Mouse (Mus musculus) heart, adult 8-10 months (tissue): ENCODE data around the gene Mpdu1. TPM values are rescaled to one million over a fixed set of nuclear protein-coding genes. Genes with fewer than 3 reads are reported as not detected.
"Not testable (repeated sequence)": the region's sequence is repeated elsewhere in the genome, so short reads cannot be mapped to it uniquely, and the experiment has no call there.

Experiments used
- DNase-seq: peaks from one replicate; pipeline ENCODE4 v3.0.0; 2022; ENCODE audit warnings: low spot score
- total RNA-seq, 4 experiments: library from RNA; stranded (reverse); gene quantifications; 2 replicates each; pipeline ENCODE4 v1.2.4; 2022

Gene Mpdu1
- total RNA-seq, 4 experiments from 2014 or later = 13.6 to 18.8 (median 15.5) TPM

DNA sequence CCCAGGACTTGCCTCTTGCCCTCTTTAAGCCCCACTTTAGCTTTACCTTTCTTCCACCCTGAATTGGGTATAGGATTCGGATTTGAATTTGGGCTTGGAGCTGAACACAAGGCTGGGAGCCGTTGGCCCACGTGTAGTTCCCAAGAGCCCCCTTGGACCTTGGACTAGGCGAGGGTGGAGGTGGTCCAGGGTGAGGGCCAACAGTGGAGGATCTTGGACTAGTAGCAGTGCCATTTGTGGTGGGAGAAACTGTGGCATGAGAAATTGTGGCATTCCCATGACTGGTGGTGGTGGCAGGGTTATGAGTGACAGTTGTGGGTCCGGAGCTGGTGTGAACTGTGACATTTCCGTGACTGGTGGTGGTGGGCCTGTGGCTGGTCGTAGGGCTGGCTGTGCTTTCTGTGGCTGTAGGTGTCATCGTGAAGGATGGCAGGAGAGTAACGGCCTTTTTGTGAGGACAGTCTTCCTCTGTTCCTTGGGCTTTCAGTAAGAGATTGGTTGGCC lies 3.1 kb upstream of the Mpdu1 start:
- no peak for DNase-seq

DNA sequence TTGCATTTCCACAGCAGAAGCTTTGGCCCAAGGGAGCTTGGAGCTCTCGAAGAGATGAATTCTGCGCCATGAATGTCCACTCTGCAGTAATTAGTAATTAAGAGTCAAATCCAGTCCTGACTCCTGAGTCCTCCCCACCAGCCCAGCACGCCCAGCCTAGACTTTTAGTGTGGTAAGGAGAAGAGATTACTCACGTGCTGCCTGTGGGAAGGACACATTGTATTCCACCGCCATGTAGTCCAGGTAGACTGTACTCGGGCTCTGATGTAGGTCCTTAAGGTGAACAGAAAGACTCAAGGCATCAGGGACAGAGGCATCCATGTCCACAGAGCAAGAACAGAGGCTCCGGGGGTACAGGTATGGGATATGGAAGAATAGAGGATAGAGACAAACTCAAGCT lies 2.4 kb upstream of the Mpdu1 start:
- no peak for DNase-seq

DNA sequence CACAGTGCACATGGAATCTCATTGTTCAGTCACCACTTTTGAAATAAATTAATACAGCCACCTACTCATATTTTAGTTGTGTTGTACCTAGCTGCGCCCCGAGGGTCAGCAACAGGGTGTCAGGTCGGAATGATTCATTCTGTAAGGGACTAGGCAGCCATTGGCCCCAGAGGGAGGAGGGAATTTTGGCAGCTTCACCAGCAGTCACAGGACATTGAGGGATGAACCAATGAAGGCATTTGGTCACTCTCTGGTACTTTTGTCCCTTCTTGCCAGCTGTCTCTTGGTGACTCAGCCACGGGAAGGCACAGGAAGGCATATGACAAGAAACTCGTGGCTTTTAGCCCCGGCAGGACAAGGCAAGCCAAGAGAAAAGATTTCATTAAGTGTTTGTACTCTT lies 1.4 kb upstream of the Mpdu1 start:
- DNase-seq = no peak

DNA sequence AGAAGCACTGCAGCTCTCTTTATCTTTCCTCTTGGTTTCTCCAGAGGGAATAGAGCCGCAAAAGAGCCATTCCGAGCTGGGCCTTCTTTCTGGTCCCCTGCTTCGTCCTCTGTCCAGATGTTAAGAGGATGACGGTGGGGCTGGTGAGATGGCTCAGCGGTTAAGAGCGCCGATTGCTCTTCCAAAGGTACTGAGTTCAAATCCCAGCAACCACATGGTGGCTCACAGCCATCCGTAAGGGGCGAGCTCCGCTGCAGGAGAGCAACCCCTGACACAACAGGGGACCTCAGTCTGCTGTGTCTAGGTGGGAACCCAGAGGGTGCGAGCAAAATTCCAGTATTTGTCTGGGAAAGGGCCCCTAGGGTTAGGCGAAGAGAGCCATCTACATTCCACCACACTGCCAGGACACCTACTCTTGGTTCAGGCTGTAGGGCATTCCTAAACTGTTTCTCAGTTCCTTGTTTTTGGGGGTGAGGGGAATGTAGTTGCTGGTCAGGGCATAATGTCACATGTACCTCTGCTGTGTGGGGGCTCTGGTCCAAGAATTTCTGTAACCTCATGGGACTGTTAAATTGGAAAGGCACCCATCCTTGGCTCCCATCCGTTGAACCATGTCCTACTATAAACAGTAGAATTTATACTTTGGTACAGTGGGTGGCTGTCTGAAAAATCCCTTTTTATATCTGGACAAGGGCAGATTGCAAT lies 677 bp upstream of the Mpdu1 start:
- no peak for DNase-seq

DNA sequence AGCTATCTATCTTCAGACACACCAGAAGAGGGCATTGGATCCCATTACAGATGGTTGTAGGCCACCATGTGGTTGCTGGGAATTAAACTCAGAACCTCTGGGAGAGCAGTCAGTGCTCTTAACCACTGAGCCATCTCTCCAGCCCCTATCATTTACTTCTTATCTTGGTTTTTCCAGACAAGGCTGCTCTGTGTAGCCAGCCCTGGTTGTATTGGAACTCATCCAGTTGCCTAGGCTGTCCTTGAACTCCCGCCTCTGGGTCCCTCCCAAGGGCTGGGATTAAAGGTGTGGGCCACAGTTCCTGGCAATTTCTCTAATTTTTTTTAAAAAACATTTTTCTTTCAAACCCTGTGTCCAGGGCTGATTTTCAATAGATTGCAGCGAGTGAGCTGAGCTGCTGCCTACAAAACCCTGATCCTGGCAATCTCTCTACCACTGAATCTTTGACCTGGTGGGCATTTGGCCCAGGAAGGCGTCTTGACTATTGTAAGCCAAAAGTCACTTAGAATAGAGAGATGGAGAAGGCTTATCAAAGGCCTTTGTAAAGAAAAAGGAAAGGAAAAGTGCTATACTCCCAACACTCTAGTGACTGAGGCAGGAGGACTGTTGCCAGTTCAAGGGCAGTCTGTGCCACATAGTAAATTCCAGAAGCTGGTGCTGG lies 1.1 kb downstream of the Mpdu1 start:
- no peak for DNase-seq

DNA sequence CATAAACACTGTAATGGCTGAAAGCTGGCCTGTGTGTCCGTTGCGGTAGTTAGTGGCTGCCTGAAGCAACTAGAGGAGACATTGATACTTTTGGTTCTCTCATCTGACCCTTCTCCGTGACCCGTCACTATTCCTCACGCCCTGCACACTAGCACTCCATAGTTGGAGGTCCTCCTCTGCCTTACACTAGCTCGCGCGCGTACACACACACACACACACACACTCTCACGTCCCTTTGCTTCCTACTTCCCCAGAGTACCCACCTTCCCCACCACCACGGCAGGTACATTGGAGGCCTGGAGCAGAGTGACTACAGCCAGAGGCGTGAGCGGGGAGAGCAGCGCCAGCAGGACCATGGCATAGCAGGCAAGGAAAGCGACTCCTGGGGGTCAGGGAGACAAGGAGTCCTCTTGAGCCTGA lies 5.0 kb downstream of the Mpdu1 start:
- no peak for DNase-seq

DNA sequence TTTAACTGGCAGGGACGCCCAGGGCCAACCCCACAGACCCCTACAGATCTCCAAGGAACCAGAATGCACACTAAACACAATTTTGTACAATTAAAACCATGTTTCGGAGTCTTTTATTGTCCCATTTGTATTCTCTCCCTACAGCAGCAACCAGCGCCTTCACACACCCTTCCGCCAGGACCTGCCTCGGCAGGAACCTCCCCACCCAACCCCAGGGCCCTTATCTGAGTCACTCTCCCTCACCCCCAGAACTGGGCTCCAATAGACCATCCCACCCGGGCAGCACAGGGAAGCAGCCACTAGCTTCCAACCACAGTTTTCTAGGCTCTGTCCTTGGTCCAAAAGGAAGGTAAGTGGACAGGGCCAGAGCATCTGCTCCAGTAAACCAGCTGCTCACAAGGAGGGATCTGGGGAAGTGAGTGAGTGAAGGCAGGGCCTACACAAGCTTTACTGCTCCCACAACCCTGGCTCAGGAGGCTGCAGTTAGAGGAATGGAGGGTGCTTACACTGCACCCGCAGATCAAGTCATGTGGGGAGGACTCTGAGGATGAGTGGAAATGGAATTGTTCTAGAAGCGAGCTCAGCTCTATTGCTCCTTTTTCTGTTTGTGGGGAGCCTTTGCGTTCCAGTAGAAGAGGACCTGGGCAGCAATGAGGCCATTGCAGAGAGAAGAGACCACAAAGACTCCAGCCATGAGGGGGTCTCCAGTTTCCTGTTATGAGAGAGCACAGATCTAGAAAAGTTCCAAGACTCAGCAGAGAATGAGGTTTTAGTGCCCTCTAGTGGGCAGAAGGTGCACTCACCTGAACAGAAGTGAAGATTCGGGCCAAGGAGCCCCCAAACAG lies 5.6 kb downstream of the Mpdu1 start:
- DNase-seq = no peak

DNA sequence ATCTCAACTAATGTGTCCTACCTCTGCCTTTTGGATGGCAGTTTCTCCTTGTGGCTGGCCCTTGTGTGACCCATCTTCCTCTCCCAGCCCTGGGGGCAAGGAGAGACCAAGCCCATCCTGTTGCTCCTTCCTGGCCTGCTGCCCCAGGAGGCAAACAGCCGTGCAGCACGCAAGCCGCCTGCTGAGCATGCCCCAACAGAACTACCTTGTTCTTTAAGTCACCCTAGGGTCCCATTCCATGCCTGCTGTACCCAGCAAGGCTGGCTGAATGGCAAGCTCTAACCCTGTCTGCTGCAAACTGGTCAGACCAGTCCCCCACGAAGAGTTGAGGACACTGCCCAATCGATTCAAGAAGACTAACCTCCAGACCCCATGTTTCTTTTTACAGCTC lies 6.4 kb downstream of the Mpdu1 start:
- no peak for DNase-seq

DNA sequence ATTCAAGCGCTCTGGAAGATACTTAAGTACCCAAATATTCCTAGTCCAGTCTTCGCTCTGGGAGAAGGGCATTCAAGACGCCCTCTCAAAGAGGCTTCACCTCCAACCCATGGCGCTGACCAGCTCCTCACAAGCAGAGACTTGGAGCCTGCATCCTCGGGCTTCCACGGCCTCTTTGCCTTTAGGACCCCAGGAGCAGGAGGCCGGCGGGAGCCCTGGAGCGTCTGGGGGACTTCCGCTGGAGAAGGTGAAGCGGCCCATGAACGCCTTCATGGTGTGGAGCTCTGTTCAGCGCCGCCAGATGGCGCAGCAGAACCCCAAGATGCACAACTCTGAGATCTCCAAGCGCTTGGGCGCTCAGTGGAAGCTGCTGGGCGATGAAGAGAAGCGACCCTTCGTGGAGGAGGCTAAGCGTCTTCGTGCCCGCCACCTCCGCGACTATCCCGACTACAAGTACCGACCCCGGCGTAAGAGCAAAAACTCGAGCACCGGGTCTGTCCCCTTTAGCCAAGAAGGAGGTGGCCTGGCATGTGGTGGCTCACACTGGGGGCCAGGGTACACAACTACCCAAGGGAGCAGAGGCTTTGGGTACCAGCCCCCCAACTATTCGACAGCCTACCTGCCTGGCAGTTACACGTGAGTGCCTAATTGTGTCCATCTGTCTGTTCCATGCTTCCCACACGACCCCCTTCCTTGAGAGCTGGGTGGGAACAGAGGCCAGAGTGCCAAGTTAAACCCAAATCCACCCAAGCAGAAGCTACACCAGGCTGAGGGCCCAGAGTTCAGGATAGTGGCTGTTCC lies 7.0 kb downstream of the Mpdu1 start, which contains the start of gene Sox15:
TSS of gene Sox15 (plus strand) at position 51 of the 801 bp plus-strand sequence.
- peak; percentile 33 for DNase-seq

DNA sequence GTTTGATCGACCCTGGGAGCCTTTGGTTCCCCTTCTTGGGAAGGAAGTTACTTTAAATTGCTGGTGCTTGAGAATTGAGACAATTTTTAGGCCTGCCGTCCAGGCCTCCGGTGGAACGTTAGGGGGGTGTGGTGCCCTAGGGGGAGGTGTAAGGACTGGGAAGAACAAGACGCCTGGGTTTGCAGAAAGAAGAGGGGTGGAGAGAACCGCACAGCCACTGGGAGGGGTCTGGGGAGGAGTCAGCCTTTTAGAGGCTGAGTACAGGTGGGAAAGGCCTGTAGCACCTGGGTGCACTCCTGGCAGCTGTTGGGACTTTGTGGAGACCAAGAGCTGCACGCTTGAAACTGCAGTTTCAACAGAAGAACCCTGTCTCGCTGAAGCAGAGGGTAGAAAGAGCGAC lies 7.7 kb downstream of the Mpdu1 start:
- DNase-seq = no peak

DNA sequence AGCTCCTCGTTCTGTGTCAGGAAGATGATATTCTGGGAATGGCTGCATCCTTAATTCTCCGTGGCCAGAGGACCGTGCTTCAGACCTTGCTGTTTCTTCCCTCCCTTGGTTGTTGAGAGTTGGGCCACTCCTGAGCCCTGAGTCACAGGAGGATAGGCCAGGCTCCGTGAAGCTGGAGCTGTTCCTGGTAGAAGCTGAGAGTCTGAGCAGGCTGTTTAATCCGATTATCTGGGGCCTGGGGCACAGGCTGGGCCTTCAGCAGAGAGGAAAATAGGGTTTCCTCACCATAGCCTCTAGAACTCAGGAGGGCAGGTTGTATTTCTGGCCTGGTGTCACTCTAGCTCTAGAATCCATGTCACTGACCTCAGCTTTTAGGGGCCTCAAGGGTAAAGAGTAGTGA lies 9.0 kb downstream of the Mpdu1 start:
- DNase-seq = no peak

DNA sequence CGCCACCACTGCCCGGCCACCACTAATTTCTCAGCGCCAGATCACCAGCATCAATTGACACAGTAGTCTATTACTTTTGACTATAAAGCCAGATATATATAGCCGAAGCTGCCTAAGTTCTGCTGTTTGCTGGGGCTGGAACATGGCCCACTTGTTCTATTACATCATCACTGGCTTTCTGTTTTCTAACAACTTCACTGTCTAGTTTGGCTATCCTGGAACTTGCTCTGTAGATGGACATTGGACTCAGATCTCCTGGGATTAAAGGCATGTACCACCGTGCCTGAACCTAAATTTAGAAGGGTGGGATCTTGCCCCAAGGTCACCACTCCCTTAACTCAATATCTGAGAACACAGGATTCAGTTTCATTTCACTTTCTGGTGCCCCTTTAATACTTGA lies 16.6 kb downstream of the Mpdu1 start:
- DNase-seq = no peak

DNA sequence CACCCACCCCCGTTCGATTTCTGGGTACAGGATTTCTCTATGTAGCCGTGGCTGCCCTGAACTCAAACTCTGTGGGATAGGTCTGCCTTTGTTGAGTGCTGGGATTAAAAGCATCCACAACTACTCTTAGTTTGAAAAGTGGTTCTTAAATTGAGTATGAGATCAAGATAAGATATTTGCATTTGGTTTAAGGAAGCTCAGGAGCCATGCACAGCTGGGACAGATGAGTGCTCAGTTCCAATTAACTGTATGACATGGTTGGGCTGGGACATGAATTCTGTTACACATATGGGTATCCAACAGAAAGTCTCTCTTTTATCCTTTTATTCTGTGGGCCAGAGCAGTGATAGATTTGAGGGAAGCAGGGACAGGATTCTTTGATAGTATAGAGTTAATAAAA lies 27.0 kb downstream of the Mpdu1 start:
- no peak for DNase-seq

DNA sequence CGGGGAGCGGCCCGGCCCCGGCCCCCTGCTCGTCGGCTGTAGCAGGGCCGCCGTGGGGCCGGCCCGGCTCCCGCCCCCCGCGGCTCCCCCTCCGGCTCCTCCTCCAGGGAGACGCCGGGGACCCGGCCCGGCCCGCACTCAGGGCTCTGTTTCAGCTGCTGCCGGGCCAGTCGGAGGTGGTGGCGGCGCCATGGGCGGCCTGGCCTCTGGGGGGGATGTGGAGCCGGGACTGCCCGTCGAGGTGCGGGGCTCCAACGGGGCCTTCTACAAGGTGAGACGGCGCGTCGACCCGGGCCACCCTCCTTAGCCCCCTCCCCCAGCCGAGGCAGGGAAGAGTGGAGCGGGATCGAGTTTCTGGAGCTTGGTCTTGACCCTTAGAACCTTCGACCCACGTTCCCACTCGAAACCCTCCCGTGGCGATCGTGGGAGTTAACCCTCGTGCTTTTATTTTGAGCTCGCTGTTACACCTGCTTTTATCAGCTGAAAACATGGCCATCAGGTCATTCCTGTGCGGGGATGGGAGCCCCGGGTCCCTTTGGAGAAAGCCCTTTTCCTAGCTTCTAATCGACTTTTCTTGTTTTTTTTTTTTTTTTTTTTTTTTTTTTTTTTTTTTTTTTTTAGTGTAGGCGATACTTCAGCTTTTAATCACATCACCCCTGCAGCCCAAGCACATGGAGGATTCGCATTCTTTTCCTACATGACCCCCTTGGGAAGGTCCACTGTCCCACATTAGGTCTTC lies 29.1 kb downstream of the Mpdu1 start:
- DNase-seq = peak; percentile 40

DNA sequence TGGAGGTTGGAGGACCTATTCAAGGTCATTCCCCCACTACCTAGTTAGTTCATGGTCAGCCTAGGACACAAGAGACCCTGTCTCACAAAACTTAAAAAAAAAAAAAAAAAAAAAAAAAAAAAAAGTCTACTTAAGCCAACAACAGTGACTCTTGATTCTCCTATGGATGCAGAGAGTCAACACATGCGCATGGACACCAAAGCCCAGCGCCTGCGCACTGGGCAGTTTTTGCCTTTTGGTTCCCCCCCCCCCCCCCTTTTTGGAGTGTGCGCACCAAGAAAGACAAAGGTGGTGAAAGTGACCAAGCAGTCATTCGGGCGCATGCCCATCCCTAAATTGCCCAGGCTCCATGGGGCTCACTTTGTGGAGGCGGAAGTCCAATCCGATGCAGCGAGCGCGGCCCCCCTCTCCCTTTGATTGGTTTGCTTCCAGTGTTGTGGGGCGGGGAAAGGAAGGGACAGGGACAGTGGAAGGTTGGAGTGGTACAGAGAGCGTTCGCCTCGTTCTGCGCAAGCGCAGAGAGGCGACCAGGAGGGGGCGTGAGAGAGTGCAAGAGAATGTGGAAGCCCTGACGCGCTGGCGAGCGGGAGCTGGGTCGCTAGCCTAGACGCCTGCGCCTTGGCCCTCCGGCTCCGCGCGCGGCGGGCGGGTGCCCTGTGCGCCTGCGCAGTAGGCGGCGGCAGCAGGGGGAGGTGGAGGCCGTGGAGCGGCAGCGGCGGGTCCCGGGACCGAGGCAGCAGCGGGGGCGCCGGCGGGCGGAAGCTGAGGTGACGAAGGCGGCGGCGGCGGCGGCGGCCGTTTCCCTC lies 30.0 kb downstream of the Mpdu1 start, which contains the start of gene Fxr2:
TSS of gene Fxr2 (plus strand) at position 707 of the 806 bp plus-strand sequence.
- DNase-seq = peak; percentile 100

DNA sequence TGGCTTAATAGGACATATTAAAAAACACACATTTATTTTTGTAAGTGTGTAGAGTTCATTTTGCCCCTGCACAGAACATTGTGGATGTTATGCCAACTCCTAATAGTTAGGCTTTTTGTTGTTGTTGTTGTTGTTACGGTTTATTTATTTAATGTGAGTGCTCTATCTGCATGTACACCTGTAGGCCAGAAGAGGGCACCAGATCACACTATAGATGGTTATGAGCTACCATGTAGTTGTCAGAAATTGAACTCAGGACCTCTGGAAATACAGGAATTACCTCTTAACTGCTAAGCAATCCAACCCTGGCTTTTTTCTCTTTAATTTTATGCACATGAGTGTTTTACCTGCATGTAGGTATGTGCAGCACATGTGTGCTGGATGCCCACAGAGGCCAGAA lies 32.6 kb downstream of the Mpdu1 start:
- DNase-seq = no peak

DNA sequence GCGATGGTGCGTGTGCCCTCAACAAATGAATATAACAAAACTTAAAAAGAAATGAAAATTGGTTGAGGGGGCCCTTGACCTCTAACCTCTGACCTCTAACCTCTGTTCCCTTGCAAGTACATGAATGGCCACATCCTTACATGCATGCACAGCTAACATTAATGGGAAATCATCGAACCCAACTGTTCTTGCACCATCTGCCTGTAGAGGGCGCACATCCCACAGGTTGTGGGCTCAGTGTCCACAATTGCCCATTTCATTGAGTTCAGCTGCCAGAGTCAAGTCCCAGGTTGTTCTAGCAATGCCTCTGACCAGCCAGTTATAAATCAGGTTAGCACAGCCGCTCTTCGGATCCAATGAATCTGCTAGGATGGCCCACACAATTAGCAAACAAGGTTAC lies 34.2 kb downstream of the Mpdu1 start:
- DNase-seq = peak; percentile 63

DNA sequence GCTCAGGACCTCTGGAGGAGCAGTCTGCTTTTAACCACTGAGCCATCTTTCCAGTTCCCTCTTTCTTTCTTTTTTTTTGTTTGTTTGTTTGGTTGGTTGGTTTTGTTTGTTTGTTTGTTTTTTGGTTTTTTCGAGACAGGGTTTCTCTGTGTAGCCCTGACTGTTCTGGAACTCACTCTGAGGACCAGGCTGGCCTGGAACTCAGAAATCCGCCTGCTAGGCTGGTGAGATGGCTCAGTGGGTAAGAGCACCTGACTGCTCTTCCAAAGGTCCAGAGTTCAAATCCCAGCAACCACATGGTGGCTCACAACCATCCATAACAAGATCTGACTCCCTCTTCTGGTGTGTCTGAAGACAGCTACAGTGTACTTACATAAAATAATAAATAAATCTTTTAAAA lies 38.1 kb downstream of the Mpdu1 start:
- not testable (repeated sequence) for DNase-seq

DNA sequence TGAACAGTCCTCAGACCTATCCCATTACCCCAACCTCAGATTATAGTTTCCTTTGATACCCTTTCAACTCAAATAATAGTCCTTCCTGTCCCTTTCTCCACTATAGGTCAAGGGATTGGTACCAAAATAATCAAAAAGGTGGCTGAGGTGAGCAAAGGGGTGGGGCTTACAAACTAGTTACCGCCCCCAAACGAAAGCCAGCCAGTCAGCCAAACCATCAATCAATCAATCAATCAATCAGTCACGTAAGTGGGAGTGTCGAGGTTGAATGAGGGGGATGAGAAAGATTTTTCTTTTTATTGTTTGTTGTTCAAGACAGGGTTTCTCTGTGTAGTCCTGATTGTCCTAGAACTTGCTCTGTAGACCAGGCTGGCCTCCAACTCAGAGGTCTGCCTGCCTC lies 39.4 kb downstream of the Mpdu1 start:
- DNase-seq = no peak

DNA sequence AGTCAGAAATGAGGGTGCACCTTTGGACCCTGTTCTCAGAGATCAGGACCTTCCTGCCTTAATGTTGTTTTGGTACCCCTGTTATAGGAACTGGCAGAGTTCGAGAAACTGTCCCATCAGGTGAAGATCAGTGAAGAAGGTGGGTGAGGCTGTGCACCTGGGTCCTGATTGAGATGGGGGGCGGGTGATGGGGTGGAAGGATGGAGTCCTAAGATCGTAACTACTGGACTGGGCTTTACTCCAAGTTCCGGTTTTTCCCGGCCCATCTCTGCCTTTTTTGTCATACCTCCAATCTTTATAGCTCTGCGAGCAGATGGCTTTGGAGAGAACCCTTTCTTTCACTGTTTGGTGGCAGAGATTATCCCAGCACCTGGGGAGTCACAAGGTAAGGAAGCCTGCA lies 40.0 kb downstream of the Mpdu1 start:
- DNase-seq = no peak
